Mouse (Mus musculus) embryonic fibroblast, embryonic 13.5 days (primary cell): Measurements from ENCODE around the gene Prep.

Experiments used
- CTCF ChIP-seq: IDR thresholded peaks from 2 replicates; pipeline ENCODE4 v1.5.1; 2011; ENCODE audit warnings: mild to moderate bottlenecking, control low read depth, low read length, moderate library complexity, borderline replicate concordance; ENCODE audit not compliant: insufficient read depth
- POLR2A ChIP-seq: IDR thresholded peaks from 2 replicates; pipeline ENCODE4 v1.6.1; 2011; ENCODE audit warnings: low read depth, mild to moderate bottlenecking, control low read depth, low read length, moderate library complexity

GRCm38 (mm10) chr10:45092080-45093056, 25.4 kb downstream of the Prep start:
- TF ChIP-seq CTCF = no peak
- no peak for TF ChIP-seq POLR2A
